Mouse (Mus musculus): ENCODE measurements around the gene Gm28539. TPM values are rescaled to one million over a fixed set of nuclear protein-coding genes. Genes with fewer than 3 reads are reported as not detected.
"Not testable (repeated sequence)": the region's sequence is repeated elsewhere in the genome, so short reads cannot be mapped to it uniquely, and the experiment has no call there.

Gm28539 gene
- polyA plus RNA-seq, 1 experiment from 2014 or later = not detected

DNA sequence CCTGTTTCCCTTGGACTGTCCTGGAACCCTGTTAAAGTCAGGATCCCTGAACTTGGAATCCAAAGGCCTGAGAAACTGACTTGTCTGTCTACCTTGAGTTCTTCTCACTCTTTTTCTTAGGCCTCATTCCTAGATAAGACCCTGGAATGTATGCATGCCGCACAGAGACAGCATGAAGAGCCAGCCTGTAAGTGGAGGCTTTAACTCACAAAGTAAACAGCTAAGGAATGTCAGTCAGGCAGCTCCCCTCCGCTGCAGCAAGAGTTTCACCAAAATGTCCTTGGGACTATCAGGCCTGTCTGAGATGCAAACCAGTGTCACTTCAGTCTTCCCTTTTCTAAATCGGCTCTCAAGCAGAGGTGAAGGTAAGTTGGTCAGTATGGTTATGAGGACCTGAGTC lies 134.5 kb downstream of the Gm28539 start:
- Histone ChIP-seq H3K27me3 (no peaks in the 10 kb centered on the region), H3K27ac (replicated peaks) (no peak overlapping the region), H3K9me3 (replicated peaks) (no peaks in the 10 kb centered on the region), H3K4me3 (replicated peaks) (no peak overlapping the region), H3K36me3 (peaks cover 42% of the 10 kb centered on the region), H3K9ac (no peak overlapping the region), H3K4me2 (replicated peaks) (no peak overlapping the region), H3K4me1 (no peaks in the 10 kb centered on the region)
- ATAC-seq (ENCODE audit: insufficient number of reproducible peaks, low FRiP score, low TSS enrichment, low read depth) = no peak
- 75% methylated on average over 3 of the region's 3 CpGs for WGBS

DNA sequence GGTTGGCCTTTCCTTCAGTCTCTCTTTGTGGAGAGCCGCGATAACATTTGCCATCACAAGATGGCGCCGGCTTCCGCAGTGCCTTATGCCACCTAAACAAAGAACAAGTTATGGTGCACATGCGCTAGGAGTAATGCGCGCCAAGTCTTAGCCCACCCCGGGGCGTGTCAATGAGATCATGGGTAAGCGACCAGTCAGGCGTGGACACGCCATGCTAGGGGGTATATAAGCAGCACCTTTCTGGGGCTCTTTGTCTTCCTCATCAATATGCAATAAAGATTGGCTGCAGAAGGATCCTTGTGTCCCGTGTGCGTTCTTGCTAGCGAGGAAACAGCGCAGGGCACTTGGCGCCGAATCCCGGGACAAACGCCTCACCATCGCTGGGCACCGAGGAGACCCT lies 139.3 kb downstream of the Gm28539 start:
- 82% methylated on average over 23 of the region's 23 CpGs for WGBS
- not testable (repeated sequence) for H3K4me3 ChIP-seq (replicated peaks); H3K9ac ChIP-seq; H3K9me3 ChIP-seq (replicated peaks); H3K27ac ChIP-seq (replicated peaks); H3K4me2 ChIP-seq (replicated peaks); ATAC-seq (ENCODE audit: insufficient number of reproducible peaks, low FRiP score, low TSS enrichment, low read depth); H3K27me3 ChIP-seq; H3K4me1 ChIP-seq
- peaks cover 13% of the 10 kb centered on the region; the same call in 1 of the 2 replicates for H3K36me3 ChIP-seq

DNA sequence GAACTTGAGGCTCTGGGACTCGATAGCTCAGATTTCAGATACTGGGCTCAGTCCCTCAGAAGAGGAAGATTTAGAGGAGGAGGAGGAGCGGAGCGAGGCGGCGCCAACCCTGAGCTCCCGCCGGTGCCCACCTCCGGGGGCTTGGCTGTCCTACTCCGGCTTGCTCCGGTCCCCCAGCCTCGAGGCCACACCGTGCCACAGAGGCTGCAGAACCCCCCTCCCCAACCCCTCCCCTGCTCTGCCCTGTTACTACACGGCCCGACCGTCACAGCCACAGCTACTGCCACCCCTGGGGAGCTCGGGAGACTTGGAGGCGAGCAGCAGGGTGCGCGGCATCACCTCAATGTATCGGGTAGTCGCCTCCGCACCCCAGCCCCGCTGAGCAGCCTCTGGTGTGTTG lies 139.9 kb downstream of the Gm28539 start:
- Histone ChIP-seq H3K27ac (replicated peaks) (no peak overlapping the region), H3K27me3 (no peaks in the 10 kb centered on the region), H3K36me3 (peaks cover 7% of the 10 kb centered on the region; the same call in 1 of the 2 replicates), H3K4me3 (replicated peaks) (no peak overlapping the region; the same call in 1 of the 2 replicates), H3K9me3 (replicated peaks) (no peaks in the 10 kb centered on the region), H3K9ac (no peak overlapping the region), H3K4me1 (no peaks in the 10 kb centered on the region), H3K4me2 (replicated peaks) (no peak overlapping the region)
- peak; percentile 39; the same call in 1 of the 2 replicates for ATAC-seq (ENCODE audit: insufficient number of reproducible peaks, low FRiP score, low TSS enrichment, low read depth)
- 80% methylated on average over 23 of the region's 23 CpGs for WGBS

DNA sequence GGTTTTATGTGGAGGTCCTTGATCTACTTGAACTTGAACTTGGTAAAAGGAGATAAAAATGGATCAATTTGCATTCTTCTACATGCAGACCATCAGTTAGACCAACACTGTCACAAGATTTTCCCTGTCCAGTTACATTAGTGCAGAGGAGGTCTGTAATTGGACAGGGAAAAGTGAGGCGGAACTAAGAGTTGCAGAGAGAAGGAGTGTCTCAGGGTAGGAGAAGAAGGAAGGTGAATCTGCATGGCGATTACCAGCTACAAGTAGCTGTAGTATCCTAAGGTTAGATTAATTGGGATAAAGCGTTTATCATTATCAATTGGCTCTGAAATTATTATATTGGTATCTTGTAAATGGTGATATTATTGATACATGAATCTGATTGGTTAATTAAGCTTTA lies 150.0 kb downstream of the Gm28539 start:
- Histone ChIP-seq H3K4me3 (replicated peaks) (no peak overlapping the region), H3K27me3 (no peaks in the 10 kb centered on the region), H3K27ac (replicated peaks) (no peak overlapping the region), H3K9me3 (replicated peaks) (0 out of 2 replicates have a peak, but pooled peaks cover 4% of the 10 kb centered on the region), H3K36me3 (no peaks in the 10 kb centered on the region), H3K9ac (no peak overlapping the region), H3K4me2 (replicated peaks) (no peak overlapping the region), H3K4me1 (no peaks in the 10 kb centered on the region)
- WGBS = 90% methylated on average over 3 of the region's 3 CpGs
- ATAC-seq (ENCODE audit: insufficient number of reproducible peaks, low FRiP score, low TSS enrichment, low read depth) = no peak

DNA sequence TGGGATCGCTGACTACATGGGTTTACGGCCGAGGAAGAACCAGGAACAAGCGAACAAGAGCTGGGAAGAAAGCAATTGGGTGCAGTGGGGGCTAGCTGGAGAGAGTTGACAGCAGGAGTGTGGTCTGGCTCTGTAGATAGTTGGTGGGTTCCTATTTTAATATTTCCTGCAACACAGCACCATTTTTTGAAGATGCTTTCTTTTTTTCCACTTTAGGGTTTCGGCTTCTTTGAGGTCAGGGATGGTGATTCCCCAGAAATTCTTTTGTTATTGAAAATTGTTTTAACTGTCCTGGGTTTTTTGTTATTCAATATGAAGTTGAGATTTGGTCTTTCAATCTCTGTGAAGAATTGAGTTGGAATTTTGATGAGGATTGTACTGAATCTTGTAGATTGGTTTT lies 150.5 kb downstream of the Gm28539 start:
- no peak for ATAC-seq (ENCODE audit: insufficient number of reproducible peaks, low FRiP score, low TSS enrichment, low read depth)
- no peaks in the 10 kb centered on the region for H3K27me3 ChIP-seq

DNA sequence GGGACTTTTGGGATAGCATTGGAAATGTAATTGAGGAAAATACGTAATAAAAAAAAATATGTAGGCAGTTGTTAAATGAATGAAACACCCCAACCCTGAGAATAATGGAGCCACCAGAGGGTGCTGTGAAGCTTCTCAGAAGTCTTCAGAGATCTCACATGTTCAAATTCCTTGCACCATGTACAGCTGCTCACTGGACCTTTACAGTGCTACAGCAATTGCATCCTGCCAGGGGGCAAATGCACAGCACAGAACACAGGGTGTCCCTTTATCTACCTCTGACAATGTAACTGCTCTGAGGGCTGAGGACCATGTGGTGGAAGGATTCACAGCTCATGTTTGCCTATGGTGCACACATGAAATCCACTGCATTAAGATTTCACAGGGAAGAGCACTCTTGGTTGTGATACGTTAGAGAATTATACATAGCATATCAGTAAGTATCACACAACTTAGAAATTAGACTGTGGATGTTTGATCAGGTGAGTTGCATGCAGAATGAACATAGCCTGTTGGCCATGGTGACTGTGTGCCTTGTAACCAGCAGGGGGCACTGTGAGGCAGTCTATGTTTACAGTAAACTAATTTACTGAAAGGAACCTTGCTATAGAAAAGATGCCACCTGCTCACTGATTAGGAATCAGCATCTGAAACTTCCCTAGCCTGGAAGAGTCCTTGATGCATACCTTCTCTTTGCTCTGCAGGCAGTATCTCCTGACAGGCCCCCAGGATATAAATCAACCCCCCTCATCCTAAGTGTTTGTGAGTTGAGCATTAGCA lies 166.4 kb downstream of the Gm28539 start:
- H3K27me3 ChIP-seq; H3K36me3 ChIP-seq; ATAC-seq (ENCODE audit: insufficient number of reproducible peaks, low FRiP score, low TSS enrichment, low read depth); H3K4me2 ChIP-seq (replicated peaks); H3K9ac ChIP-seq; H3K4me1 ChIP-seq; H3K27ac ChIP-seq (replicated peaks); H3K4me3 ChIP-seq (replicated peaks); H3K9me3 ChIP-seq (replicated peaks): not testable (repeated sequence)
- WGBS = 46% methylated on average over 2 of the region's 2 CpGs

More for the DNA sequence above, 150.5 kb downstream of the Gm28539 start:
- no peak overlapping the region for H3K4me3 ChIP-seq (replicated peaks)
- no peaks in the 10 kb centered on the region for H3K36me3 ChIP-seq
- H3K27ac ChIP-seq (replicated peaks) = no peak overlapping the region
- no peaks in the 10 kb centered on the region for H3K4me1 ChIP-seq
- no peak overlapping the region for H3K9ac ChIP-seq
- WGBS = 90% methylated on average over 5 of the region's 5 CpGs
- H3K4me2 ChIP-seq (replicated peaks) = no peak overlapping the region
- 0 out of 2 replicates have a peak, but pooled peaks cover 4% of the 10 kb centered on the region for H3K9me3 ChIP-seq (replicated peaks)

DNA sequence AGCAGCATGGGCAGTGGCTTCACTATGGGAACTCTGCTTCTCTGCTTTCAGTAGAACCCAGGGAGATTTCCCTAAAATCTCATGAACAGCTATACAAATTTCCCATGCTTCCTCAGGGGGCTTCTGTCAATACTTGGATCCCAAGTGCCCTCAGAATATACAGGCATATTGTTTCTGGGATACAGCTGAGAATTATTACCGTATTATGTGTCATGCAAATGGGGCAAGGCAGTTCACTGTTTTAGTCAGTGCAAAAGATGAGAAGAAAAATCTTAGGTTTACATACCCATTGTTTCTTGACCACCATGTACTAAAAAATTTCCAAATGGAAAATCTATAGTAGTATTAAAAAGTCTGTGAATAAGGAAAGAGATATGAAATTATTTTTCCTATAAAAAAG lies 167.4 kb downstream of the Gm28539 start:
- 85% methylated on average over 1 of the region's 1 CpGs for WGBS
- H3K4me2 ChIP-seq (replicated peaks) = no peak overlapping the region
- no peak for ATAC-seq (ENCODE audit: insufficient number of reproducible peaks, low FRiP score, low TSS enrichment, low read depth)

DNA sequence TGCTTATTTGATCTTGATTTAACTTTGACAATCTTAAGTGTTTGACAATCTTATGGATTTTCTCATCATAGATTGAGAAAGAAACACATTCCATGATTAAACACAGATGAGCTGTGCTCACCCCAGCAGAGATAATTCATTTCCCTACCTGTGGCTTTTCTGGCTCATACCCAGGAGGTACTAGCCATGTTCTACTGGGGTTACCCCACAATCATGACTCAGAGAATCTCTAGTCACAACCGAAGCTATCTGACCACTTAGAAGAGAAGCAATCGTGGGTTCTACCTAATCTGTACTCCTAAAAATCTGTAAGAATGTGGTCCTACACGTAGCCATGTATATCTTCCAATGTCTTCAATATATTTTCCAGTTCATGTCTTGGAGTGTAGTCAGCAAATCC lies 168.9 kb downstream of the Gm28539 start:
- Histone ChIP-seq H3K4me2 (replicated peaks) (no peak overlapping the region), H3K9me3 (replicated peaks) (no peaks in the 10 kb centered on the region), H3K36me3 (no peaks in the 10 kb centered on the region), H3K27me3 (no peaks in the 10 kb centered on the region), H3K4me3 (replicated peaks) (no peak overlapping the region), H3K4me1 (no peaks in the 10 kb centered on the region), H3K9ac (no peak overlapping the region), H3K27ac (replicated peaks) (no peak overlapping the region)
- WGBS = 71% methylated on average over 3 of the region's 3 CpGs
- no peak for ATAC-seq (ENCODE audit: insufficient number of reproducible peaks, low FRiP score, low TSS enrichment, low read depth)

More for the DNA sequence above, 167.4 kb downstream of the Gm28539 start:
- H3K36me3 ChIP-seq = no peaks in the 10 kb centered on the region
- H3K27ac ChIP-seq (replicated peaks) = no peak overlapping the region
- no peaks in the 10 kb centered on the region for H3K4me1 ChIP-seq
- no peak overlapping the region for H3K9ac ChIP-seq
- no peak overlapping the region for H3K4me3 ChIP-seq (replicated peaks)
- H3K9me3 ChIP-seq (replicated peaks) = no peaks in the 10 kb centered on the region
- no peaks in the 10 kb centered on the region for H3K27me3 ChIP-seq

Other genes with a start within 250 kb of the Gm28539 start
- 24.0 and 24.3 TPM in 2 replicates for gene Tbx1, start 245.9 kb upstream of the Gm28539 start, polyA plus RNA-seq (2015; fragmentation: Nextera tagmentation; extraction: Ambion mirVana)
- gene Gp1bb, start 214.2 kb upstream of the Gm28539 start, polyA plus RNA-seq (2015; fragmentation: Nextera tagmentation; extraction: Ambion mirVana) = 2.6 and 2.8 TPM in 2 replicates
- 7.2 and 7.8 TPM in 2 replicates for gene Gm49601, start 210.2 kb upstream of the Gm28539 start, polyA plus RNA-seq (2015; fragmentation: Nextera tagmentation; extraction: Ambion mirVana)
- gene Sept5, start 206.6 kb upstream of the Gm28539 start, polyA plus RNA-seq (2015; fragmentation: Nextera tagmentation; extraction: Ambion mirVana) = 51.1 and 64.8 TPM in 2 replicates
- gene Cldn5, start 59.7 kb upstream of the Gm28539 start, polyA plus RNA-seq (2015; fragmentation: Nextera tagmentation; extraction: Ambion mirVana) = 35.1 and 37.1 TPM in 2 replicates
- gene Ufd1, start 24.8 kb upstream of the Gm28539 start, polyA plus RNA-seq (2015; fragmentation: Nextera tagmentation; extraction: Ambion mirVana) = 86.8 and 90.9 TPM in 2 replicates
- 34.5 and 36.9 TPM in 2 replicates for gene Cdc45, start 24.6 kb upstream of the Gm28539 start, polyA plus RNA-seq (2015; fragmentation: Nextera tagmentation; extraction: Ambion mirVana)
- gene 2510002D24Rik, start within 50 bp of the Gm28539 start, polyA plus RNA-seq (2015; fragmentation: Nextera tagmentation; extraction: Ambion mirVana) = 46.5 and 50.6 TPM in 2 replicates
- 84.3 and 88.7 TPM in 2 replicates for gene Mrpl40, start 40.3 kb downstream of the Gm28539 start, polyA plus RNA-seq (2015; fragmentation: Nextera tagmentation; extraction: Ambion mirVana)
- 12.4 and 12.6 TPM in 2 replicates for gene Hira, start 40.5 kb downstream of the Gm28539 start, polyA plus RNA-seq (2015; fragmentation: Nextera tagmentation; extraction: Ambion mirVana)